Mouse (Mus musculus) adrenal gland (tissue): ENCODE data around the gene Tns3.
"Not testable (repeated sequence)": the region's sequence is repeated elsewhere in the genome, so short reads cannot be mapped to it uniquely, and the experiment has no call there.

Experiments
- intact Hi-C: fragments of 180-260 bp; cut with DNase I; formaldehyde crosslinking; loops from one replicate; pipeline ENCODE4 v1.15.1; 2025

Tns3 gene

DNA sequence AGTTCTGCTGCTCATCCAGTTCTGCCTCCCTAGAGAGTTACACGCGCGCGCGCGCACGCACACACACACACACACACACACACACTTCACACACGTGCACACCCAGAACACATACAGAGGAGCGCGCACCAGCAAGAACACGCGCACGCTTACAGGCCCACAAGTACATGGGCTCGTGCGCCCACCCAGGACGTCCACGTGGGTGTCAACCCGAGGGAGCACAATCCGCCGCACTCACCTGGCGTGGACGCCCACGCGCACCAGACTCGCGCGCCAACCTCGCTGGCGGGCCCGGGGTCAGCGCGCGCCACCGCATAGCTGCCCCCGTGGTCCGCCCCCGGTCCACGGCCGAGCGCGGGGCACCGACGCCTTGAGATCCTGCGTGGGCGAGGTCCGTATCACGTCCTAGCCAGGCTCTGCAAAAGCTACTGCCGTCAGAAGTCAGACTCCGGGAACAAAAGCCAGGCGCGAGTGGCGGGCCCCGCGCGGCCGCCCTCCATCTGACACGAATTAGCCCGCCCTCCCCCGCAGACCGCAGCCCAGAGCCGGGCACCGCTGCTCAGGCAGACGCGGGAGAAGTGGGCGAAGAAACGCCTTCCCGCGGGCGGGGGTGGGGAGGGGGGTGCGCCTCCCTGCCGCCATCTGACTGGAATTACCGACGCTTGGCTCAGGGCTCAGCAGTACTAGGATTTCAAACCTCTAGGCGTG, 40.0 kb downstream of the Tns3 start:
- intact Hi-C loops, result loop anchor here (5.0 kb wide), 1 partner anchor 42 kb away; no protein-coding TSS in a partner anchor

DNA sequence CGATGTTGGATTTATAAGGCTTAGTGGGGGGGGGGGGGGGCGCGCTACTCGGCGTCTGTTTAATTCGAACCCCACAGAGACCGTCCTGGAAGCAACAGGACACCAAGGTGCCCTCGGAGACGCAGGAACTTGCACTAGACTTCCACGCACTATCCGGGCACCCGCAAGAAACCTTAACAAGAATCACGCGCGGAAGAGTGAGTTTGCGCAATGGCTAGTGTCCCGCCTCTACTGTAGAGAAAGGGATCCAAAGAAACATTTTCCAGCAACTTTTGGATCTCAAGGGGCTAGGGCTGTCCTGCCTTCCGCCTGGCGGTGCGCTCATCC, 40.5 kb downstream of the Tns3 start:
- intact Hi-C loops, result loop anchor here (5.0 kb wide), 1 partner anchor 42 kb away; no protein-coding TSS in a partner anchor

DNA sequence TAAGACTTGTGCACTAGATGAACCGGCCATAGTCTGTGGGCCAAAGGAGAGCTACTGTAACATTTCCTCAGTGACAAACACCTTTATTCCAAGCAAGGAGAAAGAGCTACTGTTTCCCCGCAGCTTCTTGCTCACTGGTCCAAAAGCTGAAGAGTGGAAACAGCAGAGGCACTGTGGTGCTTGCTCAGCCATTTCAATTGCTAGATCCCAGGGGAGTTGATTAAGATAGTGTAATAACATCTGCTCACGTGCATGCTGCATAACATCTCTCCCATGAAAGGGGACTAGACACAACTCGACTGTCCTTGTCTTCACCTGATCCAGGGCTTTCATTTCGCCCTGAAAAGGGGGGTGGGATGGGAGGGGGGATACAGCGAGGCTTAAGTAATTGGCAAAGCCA, 41.7 kb downstream of the Tns3 start:
- intact Hi-C loops, result loop anchor here (5.0 kb wide), 1 partner anchor 40 kb away; no protein-coding TSS in a partner anchor

DNA sequence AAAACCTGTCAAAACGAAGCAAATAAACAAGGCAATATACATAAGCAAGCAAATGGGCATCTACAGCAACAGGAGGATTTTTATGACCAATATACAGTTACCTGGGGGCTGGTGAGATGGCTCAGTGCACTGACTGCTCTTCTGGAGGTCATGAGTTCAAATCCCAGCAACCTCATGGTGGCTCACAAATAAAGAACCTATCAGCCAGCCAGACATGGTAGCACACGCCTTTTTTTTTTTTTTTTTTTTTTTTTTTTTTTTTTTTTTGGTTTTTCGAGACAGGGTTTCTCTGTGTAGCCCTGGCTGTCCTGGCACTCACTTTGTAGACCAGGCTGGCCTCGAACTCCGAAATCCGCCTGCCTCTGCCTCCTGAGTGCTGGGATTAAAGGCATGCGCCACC, 45.2 kb downstream of the Tns3 start:
- intact Hi-C loops, result not testable (repeated sequence)

DNA sequence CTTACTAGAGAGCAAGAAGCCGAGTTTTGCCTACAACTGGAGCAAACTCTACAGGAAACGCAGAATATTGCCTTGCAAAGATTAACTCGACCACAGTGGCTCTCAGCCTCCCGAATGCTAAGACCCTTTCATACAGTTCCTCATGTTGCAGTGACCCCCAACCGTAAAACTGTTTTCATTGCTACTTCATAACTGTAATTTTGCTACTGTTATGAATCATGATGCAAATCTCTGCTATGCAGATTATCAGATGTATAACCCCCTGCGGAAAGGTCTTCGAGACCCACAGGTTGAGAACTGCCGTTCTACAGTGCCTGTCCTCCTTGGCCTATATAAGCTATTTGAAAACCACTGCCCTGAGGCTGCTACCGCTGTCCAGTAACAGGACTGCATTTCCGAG, 46.0 kb downstream of the Tns3 start:
- intact Hi-C loops, result no loop called here

DNA sequence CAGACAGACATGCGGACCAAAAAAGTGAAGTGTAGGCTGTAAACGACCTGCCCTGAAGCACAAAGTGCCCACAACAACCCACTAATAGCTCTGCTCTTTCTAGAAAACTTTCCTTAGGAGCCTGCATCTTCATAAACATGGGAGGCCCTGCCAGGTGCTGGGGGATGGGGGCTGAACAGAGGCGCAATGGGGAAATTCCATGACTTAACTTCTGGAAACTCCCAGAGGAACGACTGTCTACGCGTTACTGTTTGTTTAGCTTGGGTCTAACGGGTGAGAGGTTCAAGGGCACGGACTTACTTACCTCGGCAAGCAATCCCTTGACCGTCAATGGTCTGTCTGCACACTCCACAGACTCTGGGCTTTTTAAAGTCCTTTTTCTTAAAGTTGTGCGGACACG, 48.9 kb downstream of the Tns3 start:
- intact Hi-C loops, result no loop called here

DNA sequence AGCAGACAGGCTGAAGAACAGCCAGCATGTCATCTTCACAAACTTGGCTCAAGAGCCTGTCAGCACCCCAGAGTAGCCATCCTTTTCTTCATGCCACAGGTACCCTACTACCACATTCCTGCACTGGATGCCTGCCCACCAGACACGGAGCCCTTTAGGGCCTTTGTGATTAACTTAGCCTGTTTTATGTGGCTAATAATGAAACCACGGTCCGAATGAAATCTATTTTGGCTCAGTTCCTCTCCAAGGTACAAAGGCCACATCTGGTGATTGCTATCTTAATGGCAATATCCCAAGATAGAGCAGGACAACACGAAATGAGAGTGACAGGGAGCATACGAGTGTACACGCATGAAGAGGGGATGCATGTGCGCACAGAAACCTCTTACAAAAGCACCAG, 53.9 kb downstream of the Tns3 start:
- intact Hi-C loops, result no loop called here

DNA sequence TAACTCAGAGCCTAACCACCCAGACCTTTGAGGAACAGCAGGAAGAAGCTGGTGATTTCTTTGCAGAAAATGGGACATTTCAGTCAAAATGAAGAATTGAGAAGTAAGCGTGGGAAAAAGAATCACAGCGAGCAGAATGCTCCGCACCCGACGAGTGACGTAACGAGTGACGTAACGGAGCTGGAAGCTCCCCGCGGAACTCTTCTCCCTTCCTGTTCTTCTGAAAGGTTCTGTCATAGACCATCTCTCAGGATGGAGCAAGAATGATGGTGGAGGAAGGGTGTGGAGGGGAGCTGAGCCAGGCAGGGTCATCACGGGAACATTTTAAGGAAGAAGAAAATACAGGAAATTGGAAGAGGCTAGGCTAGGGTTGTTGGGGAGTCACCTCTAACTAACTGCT, 54.5 kb downstream of the Tns3 start:
- intact Hi-C loops, result no loop called here

DNA sequence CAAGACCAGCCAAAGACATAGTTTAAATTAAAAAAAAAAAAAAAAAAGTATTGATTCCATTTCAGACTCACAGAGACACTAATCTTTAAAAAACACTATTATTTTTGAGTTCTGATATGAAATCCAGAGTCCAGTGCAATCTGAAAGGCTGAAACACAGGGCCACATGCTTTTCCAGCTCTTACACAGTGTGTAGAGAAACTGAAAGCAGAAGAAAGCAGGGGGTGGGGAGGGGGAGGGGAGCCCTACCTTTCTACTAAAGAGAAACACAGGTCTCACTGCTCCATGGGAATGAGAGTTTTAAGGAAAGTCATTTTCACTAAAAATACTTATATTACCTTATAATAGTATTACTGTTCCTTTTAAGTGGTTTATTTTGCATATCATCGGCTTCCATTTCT, 57.2 kb downstream of the Tns3 start:
- intact Hi-C loops, result no loop called here

DNA sequence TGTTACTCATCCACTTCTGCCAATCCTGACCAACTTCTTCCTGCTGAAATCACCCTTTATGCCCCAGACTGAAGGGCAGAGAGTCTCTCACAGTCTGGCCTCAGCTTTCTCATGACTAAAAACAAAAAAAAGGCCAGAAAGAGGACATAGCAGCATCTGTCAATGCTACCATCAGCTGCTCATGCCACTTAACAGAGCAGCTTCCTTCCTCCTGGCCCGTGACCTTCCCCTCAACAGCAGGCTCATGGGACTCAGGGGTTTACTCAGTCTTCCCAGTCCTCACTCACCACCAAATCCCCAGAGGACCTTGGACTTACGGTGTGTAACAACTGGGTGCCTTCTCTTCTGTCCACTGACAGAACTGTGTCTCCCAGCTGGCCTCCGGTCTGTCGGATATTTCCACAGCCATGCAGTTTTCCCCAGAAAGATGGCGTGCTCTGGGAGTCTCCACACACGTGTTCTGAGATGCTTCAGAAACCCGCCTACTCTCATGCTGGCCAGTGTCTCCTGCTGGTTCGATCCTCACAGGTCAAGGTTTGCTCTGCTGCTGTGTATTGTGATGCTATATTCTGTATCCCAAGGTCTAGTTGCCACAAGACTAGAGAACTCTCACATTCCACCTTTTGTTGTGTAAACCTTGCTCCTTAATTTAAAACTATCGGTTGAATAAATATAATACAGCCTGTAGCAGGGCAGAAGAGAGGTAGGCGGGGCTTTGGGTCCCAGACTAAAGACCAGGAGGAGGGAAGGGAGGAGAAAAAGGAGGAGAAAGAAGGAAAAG, 59.4 kb downstream of the Tns3 start:
- intact Hi-C loops, result no loop called here

DNA sequence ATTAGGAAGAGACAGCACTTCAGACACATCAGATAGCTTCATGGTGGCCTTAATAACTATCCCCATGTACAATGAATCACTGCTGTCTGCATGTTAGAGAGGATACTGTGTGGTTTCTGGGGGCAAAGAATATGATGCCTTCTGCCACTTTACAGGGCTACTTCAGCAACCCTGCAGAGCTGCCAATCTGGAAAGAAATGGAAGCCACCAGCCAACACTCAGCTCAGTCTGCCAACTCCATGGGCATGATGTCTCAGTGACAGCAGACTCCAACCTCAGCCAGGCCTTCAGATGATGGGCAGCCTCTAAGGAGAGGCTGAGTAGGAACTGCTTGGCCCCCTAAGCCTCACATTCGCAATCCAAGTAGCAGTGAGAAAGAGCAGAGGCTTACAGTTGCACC, 61.7 kb downstream of the Tns3 start:
- intact Hi-C loops, result no loop called here

DNA sequence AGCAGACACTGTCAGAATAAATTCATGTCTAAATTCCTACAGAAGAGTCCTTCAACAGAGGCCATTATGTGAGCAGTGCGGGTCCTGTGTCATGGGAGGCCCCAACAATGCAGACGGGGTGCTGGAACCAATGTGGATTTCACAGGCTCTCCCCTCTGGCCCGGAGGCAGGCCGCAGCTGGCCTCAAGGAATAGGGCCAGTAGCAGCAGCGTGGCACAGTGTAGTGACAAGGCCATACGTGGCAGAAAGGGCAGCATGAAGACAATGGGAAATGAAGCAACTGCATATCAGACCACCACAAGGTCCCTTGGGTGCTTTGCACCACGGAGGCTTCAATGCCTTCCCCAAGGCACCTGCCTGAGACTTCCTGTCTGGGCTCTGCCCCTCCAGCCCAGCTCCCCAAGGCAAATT, 62.9 kb downstream of the Tns3 start:
- intact Hi-C loops, result no loop called here

DNA sequence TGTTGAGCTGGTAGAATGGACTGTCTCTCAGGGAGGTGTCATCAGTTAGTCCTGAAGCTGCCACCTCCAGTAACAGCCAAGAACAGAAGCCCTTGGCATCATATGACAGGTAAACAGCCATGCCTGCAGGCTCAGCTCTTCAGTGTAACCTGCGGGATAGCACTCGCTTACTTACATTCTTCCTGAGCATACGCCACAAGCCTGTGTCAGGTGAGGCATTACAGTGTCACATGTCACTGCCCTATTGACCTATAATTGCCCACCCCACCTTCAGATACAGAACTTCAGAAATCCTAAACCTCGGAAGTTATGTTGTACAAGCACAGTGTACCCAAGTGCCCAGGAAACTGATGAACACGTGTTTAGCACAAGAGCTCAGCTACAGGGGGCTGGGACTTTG, 68.7 kb downstream of the Tns3 start:
- intact Hi-C loops, result no loop called here

DNA sequence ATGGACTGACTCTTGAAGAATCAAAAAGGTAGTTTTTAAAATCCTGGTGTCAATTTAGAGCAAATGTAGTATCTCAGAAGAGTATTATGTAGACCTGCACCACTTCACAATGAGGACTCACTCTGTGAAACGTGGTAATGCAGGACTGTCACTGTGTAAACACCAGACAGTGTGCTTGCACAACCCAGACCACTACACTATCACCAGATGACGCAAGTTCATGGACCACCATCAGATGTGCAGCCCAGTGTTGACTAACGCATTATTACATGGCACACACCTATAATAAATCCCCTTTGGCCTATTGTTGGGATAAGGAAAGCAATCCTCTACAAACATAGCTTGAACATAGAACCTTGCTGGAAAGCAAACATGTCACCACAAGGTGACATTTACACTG, 71.2 kb downstream of the Tns3 start:
- intact Hi-C loops, result no loop called here

DNA sequence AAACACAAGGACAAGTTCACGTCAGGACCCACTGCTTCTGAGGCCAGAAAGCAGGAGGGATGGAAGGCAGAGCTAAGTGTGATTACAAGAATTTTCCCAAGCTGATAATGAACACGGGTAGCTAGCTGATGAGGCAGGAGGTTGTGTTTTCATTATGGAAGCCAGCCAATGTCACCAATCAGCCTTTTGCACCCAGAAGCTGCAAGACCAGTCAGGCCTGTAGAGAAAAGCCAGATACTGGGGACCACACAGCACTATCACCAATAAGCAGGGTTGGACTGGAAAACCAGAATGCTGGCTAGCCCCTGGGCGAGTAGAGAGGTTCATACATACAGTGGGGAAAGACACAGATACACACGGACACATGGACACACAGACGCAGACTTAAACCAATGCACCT, 73.1 kb downstream of the Tns3 start:
- intact Hi-C loops, result no loop called here

DNA sequence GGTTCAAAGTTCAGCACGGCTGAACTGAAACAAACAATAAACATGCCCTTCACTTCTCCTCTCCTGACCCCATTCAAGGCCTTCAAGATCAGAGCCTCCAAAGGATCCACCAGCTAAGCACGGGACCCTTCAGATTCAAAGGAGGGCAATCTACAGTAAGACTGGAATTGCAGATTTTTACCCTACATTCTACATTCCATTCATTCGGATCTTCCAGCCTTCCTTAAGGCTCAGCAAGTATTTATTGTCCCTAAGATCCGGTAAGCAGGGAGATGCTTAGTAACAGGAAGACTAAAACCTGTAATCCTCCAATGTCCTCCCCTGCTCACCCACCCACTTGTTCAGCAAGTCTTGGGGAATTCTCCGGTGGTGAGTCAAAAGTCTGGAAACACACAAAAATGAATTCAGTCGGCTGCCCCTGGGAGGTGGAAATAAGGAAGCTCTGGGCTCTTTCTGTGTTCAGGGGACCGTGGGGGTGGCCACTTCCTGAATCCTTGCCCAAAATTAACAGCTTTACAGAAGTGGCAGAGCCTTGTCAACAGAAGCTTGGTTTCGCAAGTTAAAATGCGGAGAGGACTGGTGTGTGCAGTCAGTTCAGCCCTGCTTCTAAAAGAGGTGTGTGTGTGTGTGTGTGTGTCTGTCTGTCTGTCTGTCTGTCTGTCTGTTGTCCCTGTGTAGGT, 75.0 kb downstream of the Tns3 start:
- intact Hi-C loops, result no loop called here

DNA sequence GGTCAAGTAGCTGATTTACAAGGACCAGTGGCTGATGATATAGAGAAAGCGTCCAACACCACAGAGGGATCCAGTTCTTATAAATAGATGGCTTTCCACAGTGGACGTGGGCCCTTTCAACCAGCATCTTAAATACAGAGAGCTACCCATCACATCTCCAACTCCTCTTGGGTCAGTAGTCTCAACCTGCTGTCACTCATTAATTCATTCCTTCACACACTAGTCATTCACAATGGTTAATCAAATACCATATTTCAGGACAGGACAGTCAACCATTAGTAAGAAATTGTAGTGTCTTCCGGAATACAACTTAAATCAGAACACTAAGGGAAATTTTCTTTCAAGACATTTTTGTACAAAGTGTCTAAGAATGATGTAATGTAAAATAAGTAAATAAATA, 76.4 kb downstream of the Tns3 start:
- intact Hi-C loops, result no loop called here

DNA sequence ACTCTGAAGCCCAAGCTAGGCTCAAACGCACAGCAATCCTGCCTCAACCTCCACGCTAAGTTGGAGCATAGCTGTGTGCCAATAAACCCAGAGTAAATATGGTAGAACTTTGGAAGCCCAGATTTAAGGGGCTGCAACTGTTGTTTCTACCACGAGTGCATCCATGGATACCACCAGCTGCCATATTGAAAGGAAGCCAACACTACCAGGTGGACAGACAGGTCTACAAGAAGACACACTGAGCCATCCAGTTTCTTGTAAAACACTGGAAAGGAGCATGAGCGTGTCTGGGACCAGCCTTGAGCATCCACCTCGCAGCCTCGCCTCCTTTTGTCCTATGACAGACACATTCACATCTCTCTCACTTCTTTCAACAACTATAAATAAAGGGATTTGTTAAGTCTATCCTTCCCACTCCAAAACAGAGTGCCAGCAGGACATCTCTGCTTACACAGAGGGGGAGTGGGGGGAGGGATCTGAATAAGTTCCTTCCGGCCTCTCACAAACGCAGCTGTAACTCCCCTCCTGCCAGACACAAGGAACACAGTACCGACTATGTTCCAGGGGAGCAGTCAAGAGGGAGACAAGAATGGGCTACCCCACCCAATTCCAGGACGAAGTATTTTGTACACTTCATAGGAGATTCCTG, 77.2 kb downstream of the Tns3 start:
- intact Hi-C loops, result no loop called here

DNA sequence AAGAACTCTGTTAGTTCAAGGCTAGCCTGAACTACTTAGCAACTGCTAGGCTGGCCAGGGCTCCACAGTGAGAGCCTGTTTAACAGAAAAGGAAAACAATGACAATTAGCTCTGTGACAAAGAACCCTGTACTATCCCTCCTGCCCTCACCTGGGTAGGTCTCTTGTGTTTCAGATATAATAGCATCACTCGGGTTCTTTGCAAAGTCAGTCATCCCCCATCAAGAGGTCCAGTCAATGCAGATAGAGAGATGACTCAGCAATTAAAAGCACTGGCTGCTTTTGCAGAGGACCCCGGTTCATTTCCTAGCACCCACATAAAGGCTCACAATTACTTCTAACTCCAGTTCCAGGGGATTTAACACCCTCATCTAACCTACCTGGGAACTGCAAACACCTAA, 78.0 kb downstream of the Tns3 start:
- intact Hi-C loops, result no loop called here

DNA sequence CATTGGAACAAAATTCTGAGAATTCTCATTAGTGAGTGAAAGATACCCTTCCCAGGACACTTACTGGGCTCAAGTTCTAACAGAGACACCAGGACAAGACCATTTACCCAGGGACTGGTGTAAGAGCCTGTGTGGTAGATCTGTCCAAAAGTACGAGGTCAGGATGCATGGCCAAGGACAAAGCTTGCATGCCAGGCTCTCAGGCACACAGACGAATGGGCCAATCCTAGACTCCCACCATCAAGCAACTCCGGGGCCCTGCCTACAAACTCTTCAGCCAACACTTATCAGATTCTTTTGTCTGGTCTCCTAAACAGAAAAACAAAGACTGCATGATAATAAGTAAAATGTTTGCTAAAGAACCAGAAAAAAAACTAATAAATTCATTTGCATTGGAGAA, 78.6 kb downstream of the Tns3 start:
- intact Hi-C loops, result no loop called here

DNA sequence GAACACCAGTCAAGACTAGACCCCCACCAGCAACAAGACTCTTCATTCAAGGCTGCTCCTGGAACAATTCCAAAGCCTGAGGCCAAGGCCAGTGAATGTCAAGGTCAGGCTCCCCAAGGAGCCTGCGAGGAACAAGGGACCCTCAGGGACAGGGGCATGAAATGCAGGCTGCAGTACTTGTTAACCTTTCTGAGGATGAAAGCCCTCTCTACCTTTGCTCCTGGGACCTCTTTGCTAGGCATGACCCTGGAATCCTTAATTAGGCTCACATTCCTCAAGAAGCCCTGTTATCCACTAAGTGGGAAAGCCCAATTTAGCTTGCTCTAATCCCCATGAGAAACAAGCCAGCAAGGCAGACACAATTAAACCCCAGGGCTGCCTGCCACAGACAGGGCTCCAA, 79.4 kb downstream of the Tns3 start:
- intact Hi-C loops, result loop anchor here (5.0 kb wide), 1 partner anchor 37 kb away; no protein-coding TSS in a partner anchor

DNA sequence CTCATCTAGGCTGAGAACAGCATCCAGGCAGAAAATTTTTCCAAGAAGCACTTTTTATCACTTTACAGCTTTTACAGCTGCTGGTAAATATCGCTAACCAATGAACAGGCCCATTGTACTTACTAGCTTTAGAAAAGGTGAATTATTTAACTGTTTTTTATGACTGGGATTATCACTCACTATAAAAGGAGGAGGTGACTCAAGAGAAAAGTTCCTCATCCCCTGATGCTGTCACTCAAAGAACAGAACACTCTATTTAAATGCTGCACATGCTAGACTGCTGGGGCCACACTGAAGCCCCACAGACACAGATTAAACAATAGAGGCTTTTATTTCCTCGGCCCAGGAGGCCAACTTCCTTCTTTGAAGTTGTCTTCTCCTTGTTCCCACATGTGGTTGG, 80.0 kb downstream of the Tns3 start:
- intact Hi-C loops, result loop anchor here (5.0 kb wide), 1 partner anchor 38 kb away; no protein-coding TSS in a partner anchor
